Mouse (Mus musculus): ENCODE measurements around the gene Mmp9. TPM values are rescaled to one million over a fixed set of nuclear protein-coding genes. Genes with fewer than 3 reads are reported as not detected.
A peak's percentile ranks its signal among the peaks of the same experiment; 100 is the strongest.

Mmp9 gene
- polyA plus RNA-seq, 1 experiment from 2014 or later, result 5.7 TPM

DNA sequence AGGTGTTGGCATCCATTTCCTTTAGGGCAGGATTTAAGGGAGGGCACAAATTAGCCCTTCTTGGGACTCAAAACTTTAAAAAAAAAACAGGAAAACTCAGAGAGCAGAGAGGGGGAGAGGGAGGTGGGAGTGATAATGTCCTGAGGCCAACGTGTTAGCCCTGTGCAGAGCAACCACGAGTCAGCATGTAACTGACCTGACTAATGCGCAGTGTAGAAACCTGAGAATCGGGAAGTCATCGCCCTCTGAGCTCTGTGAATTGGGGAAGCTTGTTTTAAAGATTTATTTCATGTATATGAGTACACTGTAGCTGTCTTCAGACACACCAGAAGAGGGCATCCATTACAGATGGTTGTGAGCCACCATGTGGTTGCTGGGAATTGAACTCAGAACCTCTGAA, 23.8 kb upstream of the Mmp9 start:
- WGBS, result 84% methylated on average over 5 of the region's 5 CpGs
- ATAC-seq (ENCODE audit: low FRiP score), result no peak
- H3K27me3 ChIP-seq, result no peaks in the 10 kb centered on the region

DNA sequence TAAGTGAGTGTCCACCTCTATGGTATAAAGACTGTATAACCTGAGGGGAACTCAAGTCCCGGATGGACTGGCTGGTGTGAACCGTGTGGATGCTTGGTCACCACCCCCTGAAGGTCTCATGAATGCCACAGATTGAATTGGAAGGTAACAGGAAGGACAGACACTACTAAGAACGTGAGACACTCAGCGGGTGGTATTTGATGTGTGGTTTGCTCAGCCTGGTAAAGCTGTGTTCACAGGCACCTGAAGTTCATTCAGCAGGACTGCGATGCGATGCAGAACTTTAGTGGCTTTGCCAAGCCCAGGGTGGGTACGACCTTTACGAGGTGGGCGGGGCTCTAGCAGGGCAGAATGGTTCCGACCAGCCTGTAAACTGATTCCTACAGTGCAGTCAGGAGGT, 23.2 kb upstream of the Mmp9 start:
- Histone ChIP-seq H3K27me3 (no peaks in the 10 kb centered on the region), H3K4me1 (peaks cover 7% of the 10 kb centered on the region), H3K27ac (no peak overlapping the region), H3K4me3 (no peak overlapping the region), H3K36me3 (peaks cover 9% of the 10 kb centered on the region), H3K9ac (no peak overlapping the region), H3K9me3 (replicated peaks) (no peaks in the 10 kb centered on the region), H3K4me2 (replicated peaks) (no peak overlapping the region)
- 61% methylated on average over 10 of the region's 10 CpGs for whole genome bisulfite sequencing
- no peak for ATAC-seq (ENCODE audit: low FRiP score)

More for the DNA sequence above, 23.8 kb upstream of the Mmp9 start:
- H3K9me3 ChIP-seq (replicated peaks), result no peaks in the 10 kb centered on the region
- H3K9ac ChIP-seq, result no peak overlapping the region
- H3K4me1 ChIP-seq, result peaks cover 9% of the 10 kb centered on the region
- no peak overlapping the region for H3K4me2 ChIP-seq (replicated peaks)
- peaks cover 9% of the 10 kb centered on the region for H3K36me3 ChIP-seq
- H3K4me3 ChIP-seq, result no peak overlapping the region
- H3K27ac ChIP-seq, result no peak overlapping the region

DNA sequence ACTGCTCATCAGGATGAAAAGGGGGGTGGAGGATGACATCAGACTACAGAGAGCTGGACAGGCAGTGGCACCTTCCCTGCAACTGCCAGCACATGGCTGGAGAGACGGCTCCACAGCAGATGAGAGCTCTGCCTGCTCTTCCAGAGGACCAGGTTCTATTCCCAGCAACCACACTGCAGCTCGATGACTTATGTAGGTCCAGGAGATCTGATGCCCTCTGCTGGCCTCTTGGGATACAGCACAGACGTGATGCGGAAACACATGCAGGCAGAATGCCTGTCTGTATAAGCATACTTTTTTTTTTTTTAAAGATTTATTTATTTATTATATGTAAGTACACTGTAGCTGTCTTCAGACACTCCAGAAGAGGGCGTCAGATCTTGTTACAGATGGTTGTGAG, 22.3 kb upstream of the Mmp9 start:
- Histone ChIP-seq H3K27ac (no peak overlapping the region), H3K4me2 (replicated peaks) (no peak overlapping the region), H3K9ac (no peak overlapping the region), H3K27me3 (no peaks in the 10 kb centered on the region), H3K4me3 (no peak overlapping the region), H3K36me3 (peaks cover 9% of the 10 kb centered on the region), H3K4me1 (peaks cover 6% of the 10 kb centered on the region), H3K9me3 (replicated peaks) (no peaks in the 10 kb centered on the region)
- WGBS, result 59% methylated on average over 4 of the region's 5 CpGs
- no peak for ATAC-seq (ENCODE audit: low FRiP score)

DNA sequence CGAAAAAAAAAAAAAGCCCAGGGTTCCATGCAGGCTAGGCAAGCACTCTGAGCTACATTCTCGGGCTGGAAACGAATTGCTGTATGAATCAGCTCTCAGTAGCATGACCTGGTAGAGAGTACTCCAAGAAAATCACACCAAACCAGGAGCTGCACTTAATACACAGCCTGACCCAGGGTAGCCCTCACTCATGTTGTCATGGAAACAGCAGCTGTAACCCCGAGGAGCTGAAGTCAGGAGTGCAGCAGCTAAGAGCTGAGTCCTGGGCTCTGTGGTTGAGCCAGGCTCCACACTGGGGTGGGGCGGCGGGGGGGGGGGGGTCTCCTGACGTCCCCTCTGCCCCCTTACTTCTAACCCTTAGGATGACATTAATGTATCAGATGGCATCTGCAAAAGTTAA, 18.6 kb upstream of the Mmp9 start:
- Histone ChIP-seq H3K9me3 (replicated peaks) (no peaks in the 10 kb centered on the region), H3K4me2 (replicated peaks) (no peak overlapping the region), H3K4me3 (no peak overlapping the region), H3K27me3 (no peaks in the 10 kb centered on the region), H3K27ac (no peak overlapping the region), H3K4me1 (peaks cover 20% of the 10 kb centered on the region), H3K36me3 (peaks cover 9% of the 10 kb centered on the region), H3K9ac (no peak overlapping the region)
- 0 out of 2 replicates have a peak, but pooled peaks have one; percentile 5 for ATAC-seq (ENCODE audit: low FRiP score)
- 54% methylated on average over 6 of the region's 7 CpGs for WGBS

DNA sequence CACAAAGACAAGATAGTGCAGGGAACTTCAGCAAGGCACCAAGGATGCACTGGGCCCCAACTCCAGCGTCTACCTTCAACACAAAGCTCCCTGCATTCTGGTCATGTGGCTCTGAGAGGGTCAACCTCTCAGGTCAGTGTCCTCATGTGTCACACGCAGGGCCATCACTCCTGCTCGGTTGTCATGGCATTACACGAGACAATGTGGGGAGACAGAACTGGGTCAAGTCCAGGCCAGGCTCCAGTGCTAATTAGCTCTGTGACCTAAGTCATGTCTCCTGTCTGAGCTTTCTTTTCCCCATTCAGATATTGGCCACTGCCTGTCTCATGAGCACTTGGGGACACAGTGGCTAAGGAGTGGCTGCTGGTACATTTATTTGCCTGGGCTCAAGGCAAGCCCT, 17.3 kb upstream of the Mmp9 start:
- no peaks in the 10 kb centered on the region for H3K27me3 ChIP-seq
- peaks cover 9% of the 10 kb centered on the region for H3K36me3 ChIP-seq
- H3K4me2 ChIP-seq (replicated peaks), result no peak overlapping the region
- peaks cover 17% of the 10 kb centered on the region for H3K4me1 ChIP-seq
- ATAC-seq (ENCODE audit: low FRiP score), result no peak
- 53% methylated on average over 4 of the region's 4 CpGs for whole genome bisulfite sequencing
- H3K27ac ChIP-seq, result no peak overlapping the region
- no peak overlapping the region for H3K4me3 ChIP-seq
- H3K9me3 ChIP-seq (replicated peaks), result no peaks in the 10 kb centered on the region
- no peak overlapping the region for H3K9ac ChIP-seq

DNA sequence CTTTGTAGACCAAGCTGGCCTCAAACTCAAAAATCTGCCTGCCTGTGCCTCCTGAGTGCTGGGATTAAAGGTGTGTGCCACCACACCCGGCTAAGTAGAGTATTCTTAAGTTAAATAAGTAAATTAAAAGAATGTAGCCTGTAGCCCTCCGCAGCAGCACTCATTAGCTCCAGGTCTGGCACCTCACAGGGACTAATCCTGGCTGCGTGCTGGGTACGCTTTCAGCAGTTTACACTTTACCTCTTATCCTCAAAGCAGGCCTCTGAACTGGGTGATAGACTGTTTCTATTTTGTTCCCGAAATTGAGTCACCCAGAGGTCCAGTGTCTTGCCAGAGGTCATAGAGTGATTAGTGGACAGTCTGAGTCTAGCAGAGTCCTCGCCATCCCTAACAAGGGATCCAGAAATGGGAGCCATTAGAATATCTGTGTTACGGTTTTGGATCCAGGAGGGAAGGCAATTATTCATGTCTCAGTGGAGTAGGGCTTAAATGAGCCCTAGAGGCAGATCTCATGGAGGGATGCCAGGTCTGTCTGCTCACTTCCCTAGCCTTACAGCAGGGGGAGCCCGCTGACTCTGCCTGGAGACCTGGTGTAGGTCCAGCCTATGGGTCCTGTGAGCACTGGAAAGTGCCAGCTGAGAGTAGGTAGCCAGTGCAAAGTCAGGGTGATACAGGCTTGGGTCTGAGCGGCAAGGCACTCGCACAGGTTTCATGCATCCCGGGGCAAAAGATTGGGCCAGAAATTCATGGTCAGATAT, 16.3 kb upstream of the Mmp9 start:
- no peak overlapping the region for H3K4me2 ChIP-seq (replicated peaks)
- H3K4me1 ChIP-seq, result peaks cover 17% of the 10 kb centered on the region
- H3K9ac ChIP-seq, result no peak overlapping the region
- H3K27ac ChIP-seq, result peak overlapping the region; percentile 30; the same call in 1 of the 2 replicates
- no peaks in the 10 kb centered on the region for H3K9me3 ChIP-seq (replicated peaks)
- peaks cover 6% of the 10 kb centered on the region for H3K36me3 ChIP-seq
- ATAC-seq (ENCODE audit: low FRiP score), result peak; percentile 79
- WGBS, result 40% methylated on average over 11 of the region's 11 CpGs
- no peak overlapping the region for H3K4me3 ChIP-seq
- H3K27me3 ChIP-seq, result no peaks in the 10 kb centered on the region

DNA sequence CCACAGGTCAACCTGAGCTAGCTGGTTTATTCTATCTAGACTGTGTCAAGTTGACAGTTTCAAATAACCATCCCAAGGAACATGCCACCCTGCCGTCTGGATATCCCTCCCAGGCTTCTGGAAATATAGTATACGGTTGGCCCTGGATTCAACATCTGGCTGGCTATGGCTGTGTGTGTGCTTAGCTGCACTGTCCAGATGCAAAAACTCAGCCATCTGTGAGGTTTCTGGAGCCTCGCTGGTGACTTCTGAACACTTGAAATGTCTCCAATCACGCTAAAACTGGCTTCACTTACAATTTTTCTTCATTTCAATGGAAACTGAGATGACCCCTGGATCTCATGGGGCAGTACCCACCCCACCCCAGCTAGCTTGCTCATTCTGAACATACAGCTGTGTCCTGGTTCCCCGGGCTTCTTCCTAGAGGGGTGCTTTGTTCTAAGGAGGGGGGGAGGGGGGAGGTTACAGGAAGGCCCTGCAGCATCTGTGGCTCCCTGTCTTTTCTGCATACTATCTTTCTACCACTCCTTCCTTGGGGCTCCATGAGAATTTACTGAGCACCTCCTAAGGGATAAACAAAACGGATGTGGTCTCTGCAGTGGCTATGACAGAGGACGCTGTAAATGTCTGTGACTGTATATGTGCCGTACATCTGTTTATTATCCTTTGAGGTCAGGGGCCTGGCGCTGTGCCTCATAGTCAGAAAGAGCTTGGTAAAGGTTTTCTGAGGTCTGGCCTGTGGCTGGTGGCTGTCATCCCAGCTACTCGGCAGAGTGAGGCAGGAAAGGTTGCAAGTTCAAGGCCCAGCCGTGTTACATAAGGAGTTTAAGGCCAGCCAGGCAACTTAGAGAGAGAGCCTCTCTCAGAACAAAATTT, 9.6 kb upstream of the Mmp9 start:
- Histone ChIP-seq H3K27me3 (peaks cover 32% of the 10 kb centered on the region), H3K27ac (no peak overlapping the region), H3K9ac (no peak overlapping the region), H3K4me2 (replicated peaks) (no peak overlapping the region), H3K4me1 (peaks cover 6% of the 10 kb centered on the region), H3K36me3 (no peaks in the 10 kb centered on the region), H3K4me3 (no peak overlapping the region), H3K9me3 (replicated peaks) (no peaks in the 10 kb centered on the region)
- 57% methylated on average over 11 of the region's 11 CpGs for WGBS
- ATAC-seq (ENCODE audit: low FRiP score), result no peak

DNA sequence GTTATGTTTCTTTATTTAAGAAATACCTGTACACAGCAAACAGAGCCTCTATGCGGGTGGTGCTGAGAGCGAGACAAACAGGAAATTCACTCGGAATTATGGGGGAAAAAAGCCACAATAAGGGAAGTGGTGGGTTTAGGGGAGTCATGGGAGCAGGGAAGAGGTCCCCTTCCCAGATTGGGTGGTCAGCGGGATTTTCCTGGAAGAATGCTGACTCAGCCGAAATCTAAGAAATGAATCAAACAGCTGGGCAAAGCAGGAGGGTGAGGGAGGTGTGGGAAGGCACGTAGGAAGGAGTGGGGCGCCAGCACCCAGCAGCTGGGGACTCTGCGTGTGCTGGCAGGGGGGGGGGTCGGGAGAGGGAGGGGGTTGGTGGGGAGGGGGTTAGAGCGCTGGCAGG, 7.0 kb upstream of the Mmp9 start:
- no peak overlapping the region for H3K27ac ChIP-seq
- 47% methylated on average over 9 of the region's 10 CpGs for WGBS
- H3K27me3 ChIP-seq, result peaks cover 52% of the 10 kb centered on the region
- H3K36me3 ChIP-seq, result no peaks in the 10 kb centered on the region
- H3K4me1 ChIP-seq, result peaks cover 11% of the 10 kb centered on the region
- ATAC-seq (ENCODE audit: low FRiP score), result no peak
- H3K9me3 ChIP-seq (replicated peaks), result no peaks in the 10 kb centered on the region
- no peak overlapping the region for H3K4me3 ChIP-seq
- no peak overlapping the region for H3K4me2 ChIP-seq (replicated peaks)
- H3K9ac ChIP-seq, result no peak overlapping the region

DNA sequence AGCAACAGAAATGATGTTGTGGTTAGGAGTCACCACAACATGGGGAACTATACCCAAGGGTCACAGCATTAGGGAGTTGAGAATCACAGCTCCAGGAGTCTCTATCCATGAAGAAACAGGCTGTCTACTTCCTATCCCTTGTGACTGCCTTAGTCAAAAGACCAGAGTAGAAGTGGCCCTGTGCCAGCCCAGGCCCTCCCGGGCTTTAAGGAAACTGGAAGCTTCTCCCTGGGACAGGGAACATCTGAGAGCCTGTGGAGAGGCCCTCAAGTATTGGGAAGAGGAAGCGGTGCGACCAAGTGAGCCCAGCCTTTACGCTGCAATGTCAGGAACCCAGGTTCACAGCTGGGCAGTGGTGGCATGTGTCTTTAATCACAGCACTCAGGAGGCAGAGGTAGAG, 4.6 kb upstream of the Mmp9 start:
- Histone ChIP-seq H3K4me3 (no peak overlapping the region), H3K4me1 (peaks cover 32% of the 10 kb centered on the region), H3K9me3 (replicated peaks) (no peaks in the 10 kb centered on the region), H3K36me3 (no peaks in the 10 kb centered on the region), H3K4me2 (replicated peaks) (no peak overlapping the region), H3K27me3 (peaks cover 64% of the 10 kb centered on the region), H3K9ac (no peak overlapping the region), H3K27ac (no peak overlapping the region)
- ATAC-seq (ENCODE audit: low FRiP score), result no peak
- WGBS, result 71% methylated on average over 4 of the region's 4 CpGs

DNA sequence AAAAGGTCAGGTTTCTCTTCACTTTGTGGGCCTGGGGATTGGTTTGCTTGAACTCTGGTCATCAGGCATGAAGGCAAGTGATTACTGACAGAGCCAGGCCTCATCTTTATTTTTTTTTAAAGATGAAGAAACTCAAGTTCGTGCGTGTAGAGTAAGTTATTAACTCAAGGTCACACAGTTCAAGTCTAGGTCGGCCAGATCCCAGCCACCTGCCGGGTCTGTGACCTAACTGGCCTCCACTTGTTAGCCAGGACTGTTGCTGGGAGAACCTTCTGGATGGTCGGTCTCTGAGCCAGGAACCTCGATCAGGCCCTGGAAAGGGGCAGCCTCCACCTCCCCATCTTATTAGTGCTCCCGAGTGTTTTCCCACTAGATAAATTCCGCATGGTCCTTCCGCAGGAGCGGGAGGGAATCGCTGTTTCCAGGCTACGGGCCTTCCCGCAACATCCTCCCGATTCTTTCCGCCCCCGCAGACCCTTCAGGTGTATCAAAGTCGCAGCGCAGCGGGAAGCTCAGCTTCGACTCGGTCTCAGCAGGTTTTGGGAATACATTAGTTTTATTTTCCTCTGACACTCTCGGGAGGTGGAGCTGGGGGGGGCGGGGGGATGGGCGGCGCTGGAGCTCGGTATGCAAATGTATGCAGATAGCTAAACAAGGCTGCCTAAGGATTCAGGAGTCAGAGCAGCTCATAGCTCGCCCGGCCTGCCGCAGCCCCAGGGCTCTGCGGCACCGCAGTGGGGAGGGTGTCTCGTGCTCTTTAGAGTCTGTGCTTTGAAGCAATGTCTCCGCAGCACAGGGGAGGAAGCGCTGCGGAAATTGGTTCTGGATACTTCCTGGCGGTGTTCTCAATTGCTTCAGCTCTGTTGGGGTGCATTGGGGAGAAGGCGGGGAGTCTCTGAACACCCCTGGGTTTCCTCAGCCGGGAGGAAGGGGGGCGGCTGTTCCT, 2.2 kb upstream of the Mmp9 start:
- WGBS, result 3% methylated on average over 39 of the region's 39 CpGs
- peak overlapping the region; percentile 43 for H3K9ac ChIP-seq
- H3K9me3 ChIP-seq (replicated peaks), result no peaks in the 10 kb centered on the region
- no peaks in the 10 kb centered on the region for H3K36me3 ChIP-seq
- peak overlapping the region; percentile 67 for H3K4me2 ChIP-seq (replicated peaks)
- peaks cover 58% of the 10 kb centered on the region for H3K27me3 ChIP-seq
- peaks cover 29% of the 10 kb centered on the region for H3K4me1 ChIP-seq
- H3K27ac ChIP-seq, result peak overlapping the region; percentile 66
- peak; percentile 90 for ATAC-seq (ENCODE audit: low FRiP score)
- H3K4me3 ChIP-seq, result peak overlapping the region; percentile 31

DNA sequence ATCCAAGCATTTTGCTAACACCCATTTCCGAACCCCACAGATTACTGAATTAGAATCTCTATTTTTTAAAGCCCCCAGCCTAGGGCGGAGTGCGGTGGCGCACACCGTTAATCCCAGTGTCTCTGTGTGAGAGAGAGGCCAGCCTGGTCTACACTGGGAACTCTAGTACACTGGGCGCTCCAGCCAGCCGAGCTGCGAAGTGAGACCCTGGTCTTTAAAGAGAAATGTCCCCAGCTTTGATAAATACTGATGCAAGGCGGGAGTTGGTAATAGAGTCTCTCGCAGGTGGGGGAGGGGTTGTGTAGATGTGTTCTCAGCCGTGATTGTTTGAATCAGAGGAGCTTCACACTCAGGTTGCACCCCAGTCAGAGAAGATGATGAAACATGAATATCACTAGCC, 1.5 kb upstream of the Mmp9 start:
- Histone ChIP-seq H3K9me3 (replicated peaks) (no peaks in the 10 kb centered on the region), H3K27me3 (peaks cover 55% of the 10 kb centered on the region), H3K27ac (peak overlapping the region; percentile 66), H3K36me3 (no peaks in the 10 kb centered on the region), H3K4me2 (replicated peaks) (peak overlapping the region; percentile 67), H3K4me1 (peaks cover 29% of the 10 kb centered on the region), H3K4me3 (peak overlapping the region; percentile 31), H3K9ac (peak overlapping the region; percentile 43)
- peak; percentile 68 for ATAC-seq (ENCODE audit: low FRiP score)
- 1% methylated on average over 11 of the region's 11 CpGs for WGBS
